Mouse (Mus musculus) adrenal gland, postnatal 4 days (tissue): ENCODE results near the gene Anapc11. TPM values are rescaled to one million over a fixed set of nuclear protein-coding genes. Genes with fewer than 3 reads are reported as not detected.
A peak's percentile ranks its signal among the peaks of the same experiment; 100 is the strongest.

Experiments
- DNase-seq, 2 experiments: peaks; one replicate each; pipeline ENCODE4 v3.0.0; 2021 to 2022; ENCODE audit warnings: low spot score in 2 of 2, mixed read lengths in 2 of 2
- total RNA-seq, 2 experiments: library from RNA; stranded (reverse); gene quantifications; 2 replicates each; pipeline ENCODE4 v1.2.3; 2021

The Anapc11 gene
- total RNA-seq, 2 experiments from 2014 or later = 87.4 to 90.7 TPM

- no peak for DNase-seq
Measured at GRCm38 (mm10) chr11:120598990-120599549, 849 bp downstream of the Anapc11 start.

- no peak for DNase-seq
Measured at GRCm38 (mm10) chr11:120600716-120601115, 2.5 kb downstream of the Anapc11 start.

- no peak for DNase-seq
Measured at GRCm38 (mm10) chr11:120603545-120603944, 5.3 kb downstream of the Anapc11 start.

- no peak for DNase-seq
Measured at GRCm38 (mm10) chr11:120605667-120606066, 7.4 kb downstream of the Anapc11 start.

GRCm38 (mm10) chr11:120606764-120607163, 8.5 kb downstream of the Anapc11 start:
- DNase-seq = no peak

- no peak for DNase-seq
Measured at GRCm38 (mm10) chr11:120608241-120609034, 10.2 kb downstream of the Anapc11 start, which contains the start of gene Npb. Gene Npb (plus strand): TSS chr11:120608477.

GRCm38 (mm10) chr11:120609250-120609649, 11.0 kb downstream of the Anapc11 start:
- DNase-seq = no peak

GRCm38 (mm10) chr11:120610477-120611046, 12.3 kb downstream of the Anapc11 start:
- DNase-seq = no peak

GRCm38 (mm10) chr11:120612763-120613162, 14.5 kb downstream of the Anapc11 start:
- DNase-seq = no peak

- no peak for DNase-seq
Measured at GRCm38 (mm10) chr11:120613481-120613972, 15.3 kb downstream of the Anapc11 start.

GRCm38 (mm10) chr11:120613976-120614375, 15.8 kb downstream of the Anapc11 start:
- no peak for DNase-seq

GRCm38 (mm10) chr11:120615167-120615566, 16.9 kb downstream of the Anapc11 start:
- DNase-seq = no peak

GRCm38 (mm10) chr11:120615606-120616203, 17.5 kb downstream of the Anapc11 start:
- DNase-seq = no peak

- DNase-seq = no peak
Measured at GRCm38 (mm10) chr11:120616617-120617294, 18.5 kb downstream of the Anapc11 start.

- DNase-seq = peak; percentile 85 to 88
Measured at GRCm38 (mm10) chr11:120617519-120618112, 19.4 kb downstream of the Anapc11 start, which contains the start of gene Pcyt2. Gene Pcyt2 (minus strand): TSS chr11:120617936.

GRCm38 (mm10) chr11:120618619-120619535, 20.7 kb downstream of the Anapc11 start:
- no peak for DNase-seq

- no peak for DNase-seq
Measured at GRCm38 (mm10) chr11:120620195-120620594, 22.0 kb downstream of the Anapc11 start.

GRCm38 (mm10) chr11:120622805-120623204, 24.6 kb downstream of the Anapc11 start:
- DNase-seq = no peak

- no peak for DNase-seq
Measured at GRCm38 (mm10) chr11:120623961-120624679, 25.9 kb downstream of the Anapc11 start.
